ENCODE assay signal across 28 mouse cellular contexts in the genomic region with DNA sequence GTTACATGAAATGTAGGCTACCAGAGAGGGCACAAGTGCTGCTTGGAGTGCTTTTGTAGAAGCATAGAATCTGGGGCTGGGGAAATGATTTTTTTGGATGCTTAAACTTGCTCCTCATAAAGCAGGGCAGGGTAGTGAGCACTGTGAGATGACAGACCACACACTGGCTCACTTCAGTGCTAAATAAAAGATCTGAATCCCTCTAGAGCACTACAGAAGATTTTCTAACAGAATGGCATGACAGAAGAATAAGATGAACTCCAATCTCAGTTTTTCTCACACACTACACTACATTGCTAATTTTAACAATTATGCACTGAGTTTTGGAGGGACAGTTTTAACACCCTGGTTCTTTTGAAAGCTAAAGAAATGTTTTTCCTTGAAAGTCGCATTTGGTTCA.
"Had no signal": no experiment of that assay in that cellular context is flagged by ENCODE, and none has a peak within 500 bp of the region (broad histone marks: within the 10 kb centered on the region; RNA-seq: fewer than 3 reads in every experiment).

No protein-coding gene starts in this region.

- H3K9ac ChIP-seq: embryonic facial prominence, embryonic 12.5 days; embryonic facial prominence, embryonic 13.5 days; embryonic facial prominence, embryonic 15.5 days; forebrain, embryonic 12.5 days; forebrain, embryonic 13.5 days had no signal

- H3K9me3 ChIP-seq: embryonic facial prominence, embryonic 10.5 days; embryonic facial prominence, embryonic 12.5 days; embryonic facial prominence, embryonic 13.5 days; embryonic facial prominence, embryonic 15.5 days; forebrain, embryonic 10.5 days; forebrain, embryonic 12.5 days; forebrain, embryonic 13.5 days; heart, embryonic 10.5 days had no signal

- H3K36me3 ChIP-seq: embryonic facial prominence, embryonic 10.5 days; embryonic facial prominence, embryonic 12.5 days; embryonic facial prominence, embryonic 13.5 days; embryonic facial prominence, embryonic 15.5 days; forebrain, embryonic 10.5 days; forebrain, embryonic 12.5 days; heart, embryonic 10.5 days had no signal

- H3K4me1 ChIP-seq: embryonic facial prominence, embryonic 10.5 days; embryonic facial prominence, embryonic 12.5 days; embryonic facial prominence, embryonic 13.5 days; embryonic facial prominence, embryonic 15.5 days; forebrain, embryonic 10.5 days; forebrain, embryonic 12.5 days; forebrain, embryonic 13.5 days; heart, embryonic 10.5 days had no signal

- DNase-seq: cerebellum, adult 8-10 months; cerebellum, adult 9-10 months; cerebellum, adult 9-11 months; cerebellum, postnatal 10 days; cerebellum, postnatal 14 days; cerebellum, postnatal 25 days; cerebellum, postnatal 36 days; embryo, embryonic 11 days; gastrocnemius, adult 2 months; gastrocnemius, postnatal 10 days; gastrocnemius, postnatal 14 days; gastrocnemius, postnatal 25 days; gastrocnemius, postnatal 36 days; heart, adult 11 months; heart, adult 18-20 months; heart, adult 2 months had no signal

- H3K27me3 ChIP-seq: embryonic facial prominence, embryonic 12.5 days; embryonic facial prominence, embryonic 13.5 days; embryonic facial prominence, embryonic 15.5 days; forebrain, embryonic 12.5 days; forebrain, embryonic 13.5 days had no signal

- H3K4me2 ChIP-seq: embryonic facial prominence, embryonic 12.5 days; embryonic facial prominence, embryonic 13.5 days; embryonic facial prominence, embryonic 15.5 days; forebrain, embryonic 12.5 days; forebrain, embryonic 13.5 days; heart, embryonic 11.5 days had no signal

- H3K4me3 ChIP-seq: embryonic facial prominence, embryonic 10.5 days; embryonic facial prominence, embryonic 12.5 days; embryonic facial prominence, embryonic 13.5 days; embryonic facial prominence, embryonic 15.5 days; erythroblast, embryonic 14.5 days; forebrain, embryonic 10.5 days; forebrain, embryonic 12.5 days; forebrain, embryonic 13.5 days; gastrocnemius, adult 2 months; heart, adult 2 months; heart, embryonic 10.5 days had no signal

- ATAC-seq: forebrain, embryonic 13.5 days; forebrain, embryonic 14.5 days; forebrain, embryonic 16.5 days had no signal

- H3K27ac ChIP-seq: embryonic facial prominence, embryonic 10.5 days; embryonic facial prominence, embryonic 12.5 days; embryonic facial prominence, embryonic 13.5 days; embryonic facial prominence, embryonic 15.5 days; forebrain, embryonic 10.5 days; forebrain, embryonic 12.5 days; forebrain, embryonic 13.5 days; gastrocnemius, adult 2 months; heart, adult 2 months; heart, embryonic 10.5 days had no signal
